Mouse (Mus musculus) mature B cell (primary cell): ENCODE measurements around the gene Macrod2.

Experiments used
- in situ Hi-C: fragments of 300-500 bp; cut with MboI; formaldehyde crosslinking; loops from 2 replicates; pipeline ENCODE4 v1.14.3; 2019

The Macrod2 gene

GRCm38 (mm10) chr2:140570874-140571273 is 175.8 kb downstream of the Macrod2 start:
- in situ Hi-C loops = no loop called here

GRCm38 (mm10) chr2:140592537-140593261 is 197.6 kb downstream of the Macrod2 start:
- in situ Hi-C loops = no loop called here

GRCm38 (mm10) chr2:140596906-140597305 is 201.8 kb downstream of the Macrod2 start:
- in situ Hi-C loops = no loop called here

DNA sequence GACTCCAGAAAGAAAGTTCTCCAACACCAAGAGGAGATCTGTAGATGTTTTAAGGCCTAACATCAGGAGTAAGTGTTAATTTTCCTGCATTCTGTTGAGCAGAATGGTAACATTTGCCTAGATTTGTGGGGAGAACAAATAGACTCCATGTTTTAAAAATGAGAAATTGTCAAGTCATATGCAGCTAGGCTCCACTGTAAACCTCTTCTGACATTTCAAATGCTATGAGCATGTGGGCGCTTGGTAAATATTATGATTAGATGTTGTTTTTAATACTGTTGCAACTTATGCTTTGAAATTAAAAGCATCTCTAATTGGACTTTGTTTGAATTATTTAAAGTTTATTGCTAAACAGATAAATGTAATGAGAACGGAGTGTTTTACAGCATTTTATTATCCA is 220.3 kb downstream of the Macrod2 start:
- in situ Hi-C loops = no loop called here

DNA sequence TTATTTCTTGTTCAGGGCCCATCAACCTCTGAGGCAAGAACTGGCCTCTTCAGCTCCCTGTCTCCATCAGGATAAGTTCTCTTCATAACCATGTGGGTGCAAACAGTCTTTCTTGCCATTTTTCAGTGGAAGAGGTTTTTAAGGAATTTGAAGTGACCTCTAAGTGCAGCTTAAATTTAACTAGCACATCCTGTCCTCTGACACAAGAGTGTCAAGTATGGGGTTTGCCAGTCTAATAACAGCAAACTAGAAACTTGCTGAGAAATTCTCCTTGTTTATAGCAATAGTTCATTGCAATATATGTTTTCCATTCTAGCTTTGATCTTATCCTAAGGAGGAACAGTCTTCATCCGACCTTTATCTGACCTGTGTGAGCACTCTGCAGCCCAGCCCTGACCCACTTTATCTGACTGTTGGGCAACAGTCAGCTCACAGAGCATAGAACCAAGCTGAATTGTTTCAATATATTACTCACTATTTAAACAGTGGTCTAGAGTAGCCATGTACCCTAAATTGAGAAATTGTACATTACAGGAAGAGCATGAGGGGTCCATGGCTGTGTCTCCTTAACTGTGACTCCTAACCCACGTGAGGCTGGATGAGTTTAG is 226.7 kb downstream of the Macrod2 start:
- in situ Hi-C loops = no loop called here

DNA sequence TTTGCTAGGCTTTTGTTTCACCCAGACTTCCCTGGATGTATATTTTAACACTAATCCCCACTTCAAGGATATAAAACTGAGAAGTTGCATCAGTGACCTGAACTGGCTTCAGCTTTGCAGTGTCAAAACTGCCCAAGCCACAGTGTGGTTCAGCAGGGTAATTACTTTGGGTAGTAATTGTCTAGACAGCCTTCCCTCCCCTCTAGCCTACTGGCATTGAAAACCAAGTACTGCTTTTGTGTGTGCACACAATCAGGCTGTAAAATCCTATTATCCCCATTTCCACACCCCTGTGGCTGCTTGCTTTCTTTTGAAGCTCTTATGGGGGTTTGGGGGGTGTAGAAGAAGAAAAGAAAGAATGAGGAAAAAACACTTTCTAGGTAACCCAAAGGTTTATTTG is 258.4 kb downstream of the Macrod2 start:
- in situ Hi-C loops = no loop called here

DNA sequence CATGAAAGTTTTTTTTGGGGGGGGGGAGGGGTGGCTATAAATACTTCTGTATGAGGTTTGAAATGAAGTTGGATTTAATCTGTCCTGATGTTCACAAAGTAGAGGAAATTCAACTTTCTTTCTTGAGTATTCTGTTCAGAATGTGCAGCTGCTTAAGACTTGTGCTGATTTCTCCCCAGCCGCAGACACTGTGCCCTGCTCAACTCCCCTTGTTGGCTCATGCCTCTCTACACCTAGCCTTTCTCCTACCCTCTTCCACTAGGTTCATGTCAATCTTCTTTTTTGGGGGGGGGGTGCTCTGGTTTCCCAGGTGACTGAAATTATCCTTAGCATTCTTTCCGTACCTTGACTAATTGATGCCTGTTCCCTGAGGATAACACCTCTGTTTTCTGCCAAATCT is 258.9 kb downstream of the Macrod2 start:
- in situ Hi-C loops = no loop called here

DNA sequence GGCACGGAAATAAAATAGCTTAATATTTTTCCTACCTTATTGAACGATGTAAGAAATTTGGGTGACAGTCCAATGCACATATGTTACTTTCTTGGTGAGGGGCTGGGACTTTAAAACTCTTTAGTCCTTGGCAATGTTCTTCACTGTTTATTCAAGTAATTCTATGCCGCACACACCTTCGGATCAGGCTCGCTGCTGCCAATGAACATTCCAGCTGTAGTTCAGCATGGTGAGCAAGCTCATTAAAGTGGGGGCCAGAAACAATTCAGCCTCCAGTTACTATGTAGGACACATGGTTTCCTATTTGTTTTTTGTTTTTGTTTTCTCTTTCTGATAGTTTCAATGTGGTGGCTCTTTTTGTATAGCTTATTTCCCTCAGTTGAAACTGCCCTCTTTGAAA is 267.6 kb downstream of the Macrod2 start:
- in situ Hi-C loops = no loop called here

- in situ Hi-C loops = no loop called here
These were observed 269.3 kb downstream of the Macrod2 start for GRCm38 (mm10) chr2:140664381-140664780.

GRCm38 (mm10) chr2:140666846-140667245 is 271.7 kb downstream of the Macrod2 start:
- in situ Hi-C loops = no loop called here

DNA sequence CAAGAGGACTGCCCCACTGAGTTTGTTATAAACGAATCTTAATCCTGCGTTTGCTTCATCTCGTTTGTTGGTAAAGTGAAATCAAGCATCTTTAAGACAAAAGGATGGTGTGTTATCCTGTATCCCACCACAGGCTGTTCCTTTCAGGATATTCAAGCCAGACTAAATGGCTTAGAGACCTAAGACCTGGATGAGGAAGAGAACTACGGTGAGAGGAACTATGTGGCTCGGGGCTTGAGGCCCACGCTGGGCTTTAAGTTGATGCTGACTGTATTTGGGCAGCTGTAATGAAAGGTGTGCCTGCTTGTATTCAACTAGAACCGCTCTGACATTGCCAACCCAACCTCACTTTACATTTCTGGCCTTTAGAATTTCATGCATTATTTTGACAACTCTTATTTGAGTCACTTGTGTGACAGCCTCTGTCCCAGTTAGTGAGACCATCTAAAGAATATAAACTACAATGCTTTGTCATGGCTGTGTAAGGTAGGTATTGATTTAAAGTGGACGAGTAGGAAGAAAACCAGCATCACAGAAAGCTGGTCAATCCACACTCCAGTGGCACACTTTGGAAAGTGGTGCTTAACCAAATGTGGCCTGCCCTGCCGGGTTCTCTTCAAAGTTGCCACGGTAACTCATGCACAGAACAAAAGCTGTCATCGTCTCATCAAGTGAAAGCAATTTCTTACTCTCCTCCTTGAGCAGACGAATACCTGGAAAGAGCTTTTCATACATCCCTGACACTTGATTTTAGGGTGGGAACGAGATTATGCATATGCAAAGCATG is 272.3 kb downstream of the Macrod2 start:
- in situ Hi-C loops = no loop called here

DNA sequence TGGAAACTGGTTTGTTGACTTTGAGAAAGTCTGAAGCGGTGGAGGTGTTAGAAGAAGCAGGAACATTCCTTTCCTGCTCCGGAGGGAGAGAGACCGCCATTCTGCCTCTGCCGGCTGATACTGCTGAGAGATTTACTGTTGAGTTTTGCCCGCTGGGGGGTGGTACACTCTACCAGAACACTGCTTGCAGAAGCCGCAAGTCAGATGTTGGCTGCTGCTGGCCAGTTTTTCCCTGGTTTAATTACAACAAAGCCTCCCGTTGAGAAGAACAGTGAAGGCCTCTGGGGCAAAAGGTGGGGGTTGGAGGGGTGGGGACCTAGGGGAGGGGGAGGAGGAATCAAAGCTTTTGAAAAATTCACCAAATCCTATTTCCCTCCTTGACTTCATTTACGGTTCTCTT is 273.2 kb downstream of the Macrod2 start:
- in situ Hi-C loops = no loop called here

DNA sequence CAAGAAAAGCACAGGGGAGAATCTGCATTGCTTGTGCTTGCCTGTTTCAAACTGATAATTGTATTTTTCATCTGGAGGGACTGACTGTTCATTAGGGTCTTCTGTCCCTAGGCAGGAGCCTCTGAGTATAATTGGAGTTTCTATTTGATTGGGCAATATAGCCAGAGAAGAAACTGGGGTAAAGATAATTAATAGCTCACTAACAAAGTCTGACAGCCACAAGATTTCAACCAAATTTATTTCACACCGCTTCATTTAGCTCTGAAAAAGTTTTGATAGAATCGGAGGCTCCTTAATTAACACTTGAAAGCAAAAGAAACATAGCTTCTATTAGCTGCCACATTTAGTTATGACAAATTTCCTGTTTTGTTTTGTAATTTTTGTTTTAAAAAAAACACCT is 274.0 kb downstream of the Macrod2 start:
- in situ Hi-C loops = no loop called here

GRCm38 (mm10) chr2:140669786-140670185 is 274.7 kb downstream of the Macrod2 start:
- in situ Hi-C loops = no loop called here

- in situ Hi-C loops = no loop called here
These were observed 275.3 kb downstream of the Macrod2 start for GRCm38 (mm10) chr2:140670457-140670856.

- in situ Hi-C loops = no loop called here
These were observed 276.0 kb downstream of the Macrod2 start, which contains the start of gene Flrt3 for GRCm38 (mm10) chr2:140670963-140671702. Flrt3 (minus strand) TSS chr2:140671469.

DNA sequence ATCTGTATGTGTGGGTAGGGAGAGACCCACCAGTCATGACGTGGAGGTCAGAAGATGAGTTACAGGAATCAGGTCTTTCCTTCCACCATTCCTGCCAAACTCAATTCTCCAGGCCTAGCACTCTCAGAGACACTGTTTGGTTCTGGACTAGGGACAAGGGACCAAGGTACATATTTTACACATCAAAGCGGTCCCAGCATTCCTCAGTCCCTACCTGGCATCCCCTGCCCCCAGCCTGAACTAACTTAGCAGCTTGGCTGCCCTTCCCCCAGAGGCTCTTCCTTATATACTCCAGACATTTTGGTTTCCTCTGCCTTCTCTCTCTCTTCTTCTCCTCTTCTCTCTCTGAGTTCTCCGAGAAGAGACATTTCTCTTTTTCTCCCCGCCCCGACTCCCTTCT is 278.4 kb downstream of the Macrod2 start:
- in situ Hi-C loops = no loop called here

- in situ Hi-C loops = no loop called here
These were observed 281.6 kb downstream of the Macrod2 start for GRCm38 (mm10) chr2:140676728-140677127.

DNA sequence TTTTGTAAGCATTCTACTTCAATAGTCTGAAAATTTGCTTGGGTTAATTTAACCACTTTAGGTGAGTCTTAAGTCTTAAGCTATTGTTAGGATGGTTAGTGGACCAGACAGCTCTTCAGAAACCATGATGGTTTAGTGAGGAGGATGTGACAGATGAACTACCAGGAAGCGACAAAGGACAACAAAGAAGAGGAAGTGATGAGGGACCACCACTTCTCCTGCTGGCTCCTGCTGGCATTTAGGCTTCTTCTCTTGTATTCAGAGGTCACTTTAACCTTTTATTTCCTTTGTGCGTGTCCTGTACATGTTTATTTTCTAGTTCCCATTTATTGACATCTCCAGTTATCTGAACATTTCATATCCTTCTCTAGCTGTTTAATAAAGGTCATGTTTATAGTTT is 295.8 kb downstream of the Macrod2 start:
- in situ Hi-C loops = no loop called here

DNA sequence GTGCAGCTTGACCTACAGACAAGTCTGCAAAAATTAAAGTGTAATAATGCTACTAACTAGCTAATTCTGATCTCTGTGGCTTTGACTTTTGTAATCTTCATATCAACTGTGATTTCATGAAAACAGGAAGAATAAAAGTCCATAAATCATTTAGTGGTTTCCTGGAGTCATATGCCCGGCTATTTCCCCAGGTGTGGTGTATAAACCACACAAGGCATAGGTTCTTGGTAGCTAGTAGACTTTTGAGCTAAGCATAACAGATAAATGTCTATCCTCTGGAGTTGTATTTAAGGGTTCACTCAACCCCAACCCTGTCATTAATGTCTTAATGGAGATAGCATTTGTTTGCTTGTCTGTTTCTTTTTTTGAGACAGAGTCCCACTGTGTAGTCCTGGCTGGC is 296.3 kb downstream of the Macrod2 start:
- in situ Hi-C loops = no loop called here

DNA sequence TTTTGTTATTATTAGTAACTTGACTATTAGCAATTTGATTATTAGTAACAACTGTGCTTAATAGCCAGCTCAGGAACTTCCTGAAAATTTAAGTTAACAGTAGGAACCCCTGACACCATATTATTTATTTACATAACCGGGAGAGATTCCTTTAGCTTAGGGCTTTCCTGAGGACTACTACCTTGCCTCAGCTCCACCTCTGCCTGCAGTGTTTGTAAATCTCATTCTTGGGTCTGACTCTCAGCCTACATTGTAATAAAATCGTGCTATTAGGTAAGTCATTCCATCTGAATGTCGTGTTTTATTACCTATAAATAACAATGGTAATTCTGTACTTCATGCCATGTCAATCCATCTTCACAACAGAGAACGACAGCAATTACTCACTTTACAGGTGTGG is 297.4 kb downstream of the Macrod2 start:
- in situ Hi-C loops = no loop called here

DNA sequence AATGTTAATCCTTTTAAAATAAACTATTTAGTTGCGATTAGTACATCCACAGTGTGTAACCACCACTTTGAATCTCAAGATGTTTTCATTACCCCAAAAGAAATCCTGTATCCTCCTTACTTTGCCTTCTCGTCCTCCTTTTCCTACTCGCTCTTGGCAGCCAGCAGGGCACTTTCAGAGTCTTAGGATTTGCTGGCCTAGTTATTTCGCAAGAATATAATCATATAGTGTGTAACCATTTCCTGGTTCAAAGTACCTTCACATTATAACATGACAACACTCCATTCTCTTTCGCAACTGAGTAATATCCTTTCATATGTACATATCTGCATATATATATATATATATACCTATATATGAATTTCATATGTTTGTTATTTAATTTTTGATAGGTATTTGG is 298.7 kb downstream of the Macrod2 start:
- in situ Hi-C loops = no loop called here
